Mouse (Mus musculus): ENCODE results near the gene Lrrc2.

DNA sequence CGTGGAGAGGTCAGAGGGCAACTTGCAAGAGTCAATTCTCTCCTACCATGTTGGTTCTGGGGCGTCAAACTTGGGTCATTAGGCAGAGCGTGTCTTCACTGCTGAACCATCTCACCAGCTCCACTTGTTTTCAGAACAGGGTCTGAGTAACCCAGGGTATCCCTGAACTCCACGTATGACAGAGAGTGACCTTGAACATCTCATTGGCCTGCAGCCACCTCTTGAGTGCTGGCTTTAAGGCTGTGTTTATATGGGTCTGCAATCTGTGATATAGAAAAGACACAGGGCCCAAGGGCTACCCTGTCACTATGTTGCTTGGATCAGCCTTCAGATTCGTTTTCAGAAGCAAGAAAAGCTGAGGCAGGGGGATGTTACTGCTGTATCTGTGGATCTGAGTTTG, 8.3 kb downstream of the Lrrc2 start:
- TF ChIP-seq CTCF (IDR thresholded peaks at IDR 0.05; ENCODE audit: extremely low read depth, insufficient read length, insufficient replicate concordance, low read depth, low read length) (no peak), POLR2A (IDR thresholded peaks at IDR 0.05; ENCODE audit: low read depth, low read length) (no peak)
